Mouse (Mus musculus) hindbrain, embryonic 13.5 days (tissue): ENCODE measurements around the gene Olfr1425. TPM values are rescaled to one million over a fixed set of nuclear protein-coding genes. Genes with fewer than 3 reads are reported as not detected.
"Not testable (repeated sequence)": the region's sequence is repeated elsewhere in the genome, so short reads cannot be mapped to it uniquely, and the experiment has no call there.

ENCODE experiments used
- ATAC-seq: fragments of 200-750 bp; cut with Nextera tagmentation; 2 replicates; pipeline ENCODE4 v1.8.0; 2017; ENCODE audit warnings: moderate TSS enrichment; ENCODE audit not compliant: low FRiP score
- H3K27ac ChIP-seq: fragments of 300-500 bp; sonication (generic); 2 replicates; pipeline ENCODE4 v1.5.1; 2015; ENCODE audit warnings: inconsistent platforms, mild to moderate bottlenecking, moderate library complexity
- H3K27me3 ChIP-seq: fragments of 300-500 bp; sonication (generic); 2 replicates; pipeline ENCODE4 v1.6.1; 2015; ENCODE audit warnings: mild to moderate bottlenecking, inconsistent platforms
- H3K36me3 ChIP-seq: fragments of 300-500 bp; sonication (generic); 2 replicates; pipeline ENCODE4 v1.6.1; 2015; ENCODE audit warnings: mild to moderate bottlenecking, inconsistent platforms
- H3K4me1 ChIP-seq: fragments of 300-500 bp; sonication (generic); replicated peaks from 2 replicates; pipeline ENCODE4 v1.6.1; 2015; ENCODE audit warnings: inconsistent platforms
- H3K4me2 ChIP-seq: fragments of 300-500 bp; sonication (generic); 2 replicates; pipeline ENCODE4 v1.6.1; 2015; ENCODE audit warnings: inconsistent platforms, mild to moderate bottlenecking, moderate library complexity
- H3K4me3 ChIP-seq: fragments of 300-500 bp; sonication (generic); 2 replicates; pipeline ENCODE4 v1.5.1; 2015; ENCODE audit warnings: mild to moderate bottlenecking, inconsistent platforms
- H3K9ac ChIP-seq: fragments of 300-500 bp; sonication (generic); 2 replicates; pipeline ENCODE4 v1.6.1; 2015; ENCODE audit warnings: mild to moderate bottlenecking, inconsistent platforms
- H3K9me3 ChIP-seq: fragments of 300-500 bp; sonication (generic); 2 replicates; pipeline ENCODE4 v1.6.1; 2016; ENCODE audit warnings: inconsistent platforms
- WGBS: fragments of 180-500 bp; shearing (Covaris S2); methylation state at CpG from one replicate; pipeline ENCODE4 v1.1.7; 2015; 5-methylcytosine and 5-hydroxymethylcytosine counted together
- polyA plus RNA-seq: library from polyadenylated mRNA; unstranded; fragments of >200 nt; fragmentation: Nextera tagmentation; extraction: Ambion mirVana; gene quantifications from 2 replicates; pipeline ENCODE4 v1.2.1, GENCODE M21; 2015

Olfr1425 gene
- not detected in 2 replicates for polyA plus RNA-seq

GRCm38 (mm10) chr19:12077631-12078030 is at the start of gene Olfr1425:
Gene Olfr1425, minus strand, starts transcription at chr19:12077731.
- H3K9me3 ChIP-seq, H3K4me1 ChIP-seq, H3K27ac ChIP-seq, H3K4me3 ChIP-seq, ATAC-seq, H3K9ac ChIP-seq, H3K4me2 ChIP-seq, H3K27me3 ChIP-seq, H3K36me3 ChIP-seq: not testable (repeated sequence)
- WGBS = 88% methylated on average over 4 of the region's 4 CpGs

GRCm38 (mm10) chr19:12123103-12123502 is 45.6 kb upstream of the Olfr1425 start, which contains the start of gene Olfr76:
Gene Olfr76, minus strand, starts transcription at chr19:12123203.
- Histone ChIP-seq H3K9ac (no peak within 1 kb of the TSS), H3K27ac (no peak within 1 kb of the TSS), H3K27me3 (no peaks in the 10 kb centered on the region), H3K9me3 (no peaks in the 10 kb centered on the region), H3K4me1 (no peaks in the 10 kb centered on the region), H3K36me3 (no peaks in the 10 kb centered on the region), H3K4me2 (no peak within 1 kb of the TSS), H3K4me3 (no peak within 1 kb of the TSS)
- ATAC-seq = no peak
- WGBS = 83% methylated on average over 3 of the region's 3 CpGs

GRCm38 (mm10) chr19:12116464-12116863 is 38.9 kb upstream of the Olfr1425 start:
- Histone ChIP-seq H3K4me3 (no peak overlapping the region), H3K9ac (no peak overlapping the region), H3K4me1 (no peaks in the 10 kb centered on the region), H3K27me3 (no peaks in the 10 kb centered on the region), H3K36me3 (no peaks in the 10 kb centered on the region), H3K27ac (no peak overlapping the region), H3K9me3 (no peaks in the 10 kb centered on the region), H3K4me2 (no peak overlapping the region)
- 95% methylated on average over 3 of the region's 3 CpGs for WGBS
- ATAC-seq = no peak

- Histone ChIP-seq H3K4me3 (no peak within 1 kb of the TSS), H3K9ac (no peak within 1 kb of the TSS), H3K27ac (no peak within 1 kb of the TSS), H3K9me3 (no peaks in the 10 kb centered on the region), H3K4me1 (no peaks in the 10 kb centered on the region), H3K36me3 (no peaks in the 10 kb centered on the region), H3K27me3 (no peaks in the 10 kb centered on the region), H3K4me2 (no peak within 1 kb of the TSS)
- WGBS = 85% methylated on average over 1 of the region's 1 CpGs
- ATAC-seq = no peak
Measured at GRCm38 (mm10) chr19:12115797-12116196, 38.3 kb upstream of the Olfr1425 start, which contains the start of gene Olfr1428. Gene Olfr1428, minus strand, starts transcription at chr19:12115897.

GRCm38 (mm10) chr19:12113807-12114206 is 36.3 kb upstream of the Olfr1425 start:
- 67% methylated on average over 1 of the region's 1 CpGs for WGBS

GRCm38 (mm10) chr19:12104541-12104940 is 27.0 kb upstream of the Olfr1425 start:
- no peak overlapping the region for H3K27ac ChIP-seq
- H3K9me3 ChIP-seq = no peaks in the 10 kb centered on the region
- ATAC-seq = no peak
- no peaks in the 10 kb centered on the region for H3K27me3 ChIP-seq
- H3K4me1 ChIP-seq = no peaks in the 10 kb centered on the region
- H3K9ac ChIP-seq = no peak overlapping the region
- no peak overlapping the region for H3K4me2 ChIP-seq
- no peaks in the 10 kb centered on the region for H3K36me3 ChIP-seq
- no peak overlapping the region for H3K4me3 ChIP-seq
- 65% methylated on average over 1 of the region's 1 CpGs for WGBS

More at GRCm38 (mm10) chr19:12113807-12114206, 36.3 kb upstream of the Olfr1425 start:
- Histone ChIP-seq H3K4me1 (no peaks in the 10 kb centered on the region), H3K27ac (no peak overlapping the region), H3K36me3 (no peaks in the 10 kb centered on the region), H3K4me3 (no peak overlapping the region), H3K9me3 (no peaks in the 10 kb centered on the region), H3K9ac (no peak overlapping the region), H3K27me3 (no peaks in the 10 kb centered on the region), H3K4me2 (no peak overlapping the region)
- no peak for ATAC-seq

- H3K9me3 ChIP-seq = no peaks in the 10 kb centered on the region
- no peak for ATAC-seq
- H3K27me3 ChIP-seq = no peaks in the 10 kb centered on the region
- no peaks in the 10 kb centered on the region for H3K4me1 ChIP-seq
- H3K27ac ChIP-seq = no peak within 1 kb of the TSS
- H3K36me3 ChIP-seq = no peaks in the 10 kb centered on the region
- no peak within 1 kb of the TSS for H3K4me2 ChIP-seq
- H3K4me3 ChIP-seq = no peak within 1 kb of the TSS
- no peak within 1 kb of the TSS for H3K9ac ChIP-seq
- WGBS = 91% methylated on average over 2 of the region's 2 CpGs
Measured at GRCm38 (mm10) chr19:12103234-12103633, 25.7 kb upstream of the Olfr1425 start, which contains the start of gene Olfr1427. Gene Olfr1427, minus strand, starts transcription at chr19:12103334.

GRCm38 (mm10) chr19:12091913-12092312 is 14.4 kb upstream of the Olfr1425 start, which contains the start of gene Olfr1426:
Gene Olfr1426, minus strand, starts transcription at chr19:12092013.
- ATAC-seq = no peak
- Histone ChIP-seq H3K27ac (no peak within 1 kb of the TSS), H3K36me3 (no peaks in the 10 kb centered on the region), H3K9me3 (no peaks in the 10 kb centered on the region), H3K27me3 (no peaks in the 10 kb centered on the region), H3K4me3 (no peak within 1 kb of the TSS), H3K9ac (no peak within 1 kb of the TSS), H3K4me2 (no peak within 1 kb of the TSS), H3K4me1 (no peaks in the 10 kb centered on the region)
- 91% methylated on average over 1 of the region's 1 CpGs for WGBS

- not testable (repeated sequence) for H3K27ac ChIP-seq, H3K36me3 ChIP-seq, H3K4me3 ChIP-seq, H3K4me2 ChIP-seq, H3K9ac ChIP-seq, H3K4me1 ChIP-seq, H3K27me3 ChIP-seq, H3K9me3 ChIP-seq, ATAC-seq
- 90% methylated on average over 1 of the region's 1 CpGs for WGBS
Measured at GRCm38 (mm10) chr19:12069546-12069945, 8.0 kb downstream of the Olfr1425 start.

- not testable (repeated sequence) for H3K9ac ChIP-seq, H3K4me3 ChIP-seq, H3K4me1 ChIP-seq, H3K36me3 ChIP-seq, H3K9me3 ChIP-seq, H3K4me2 ChIP-seq, ATAC-seq, H3K27me3 ChIP-seq, H3K27ac ChIP-seq
- 77% methylated on average over 1 of the region's 1 CpGs for WGBS
Measured at GRCm38 (mm10) chr19:12067806-12068205, 9.7 kb downstream of the Olfr1425 start.

GRCm38 (mm10) chr19:12062582-12062981 is 14.9 kb downstream of the Olfr1425 start, which contains the start of gene Olfr1424:
Gene Olfr1424, minus strand, starts transcription at chr19:12062682.
- H3K27ac ChIP-seq, H3K4me1 ChIP-seq, H3K4me2 ChIP-seq, H3K36me3 ChIP-seq, H3K4me3 ChIP-seq, H3K9me3 ChIP-seq, H3K27me3 ChIP-seq, H3K9ac ChIP-seq, ATAC-seq: not testable (repeated sequence)
- WGBS = 96% methylated on average over 1 of the region's 1 CpGs

GRCm38 (mm10) chr19:12043163-12043562 is 34.4 kb downstream of the Olfr1425 start:
- H3K36me3 ChIP-seq = no peaks in the 10 kb centered on the region
- H3K4me2 ChIP-seq = no peak overlapping the region
- H3K27ac ChIP-seq = no peak overlapping the region
- H3K4me3 ChIP-seq = no peak overlapping the region
- no peaks in the 10 kb centered on the region for H3K4me1 ChIP-seq
- H3K9me3 ChIP-seq = no peaks in the 10 kb centered on the region
- H3K27me3 ChIP-seq = no peaks in the 10 kb centered on the region
- ATAC-seq = no peak
- WGBS = 95% methylated on average over 5 of the region's 5 CpGs
- no peak overlapping the region for H3K9ac ChIP-seq

GRCm38 (mm10) chr19:12041217-12041616 is 36.3 kb downstream of the Olfr1425 start, which contains the start of gene Olfr1423:
Gene Olfr1423, minus strand, starts transcription at chr19:12041317.
- Histone ChIP-seq H3K9me3 (no peaks in the 10 kb centered on the region), H3K36me3 (no peaks in the 10 kb centered on the region), H3K9ac (no peak within 1 kb of the TSS), H3K4me3 (no peak within 1 kb of the TSS), H3K4me1 (no peaks in the 10 kb centered on the region), H3K27me3 (no peaks in the 10 kb centered on the region), H3K4me2 (no peak within 1 kb of the TSS), H3K27ac (no peak within 1 kb of the TSS)
- ATAC-seq = no peak
- 76% methylated on average over 2 of the region's 2 CpGs for WGBS
